Mouse (Mus musculus) R1 (cell line): ENCODE results near the gene Urad.
A peak's percentile ranks its signal among the peaks of the same experiment; 100 is the strongest.

Experiments used
- DNase-seq: peaks from one replicate; pipeline ENCODE4 v3.0.0-alpha.2; 2018; ENCODE audit warnings: low read depth, low spot score

The Urad gene

DNA sequence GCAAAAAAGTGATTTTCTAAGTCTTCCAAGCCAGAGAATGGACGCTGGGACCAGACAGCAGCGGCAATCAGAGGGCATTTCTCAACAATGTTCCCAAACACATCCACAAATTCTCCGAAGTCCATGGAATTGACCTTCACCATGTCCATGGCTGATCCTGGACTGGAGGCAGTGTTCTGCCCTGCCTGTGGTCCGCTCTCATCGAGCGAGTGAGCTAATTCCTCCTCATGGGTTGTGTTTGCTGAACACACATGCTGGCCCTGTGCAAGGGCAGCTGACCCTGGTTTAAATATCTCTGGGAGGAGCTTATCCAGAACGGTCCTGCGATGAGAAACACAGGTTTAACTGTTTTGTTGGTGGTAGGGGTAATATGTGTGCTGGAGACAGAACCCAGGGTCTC is at the start of gene Urad:
TSS of gene Urad (minus strand) at position 258 of the 400 bp plus-strand sequence.
- DNase-seq, result no peak

GRCm38 (mm10) chr5:147370276-147370675 is 48.0 kb upstream of the Urad start:
- DNase-seq, result no peak

GRCm38 (mm10) chr5:147368221-147368620 is 46.0 kb upstream of the Urad start:
- DNase-seq, result no peak

GRCm38 (mm10) chr5:147365995-147366765 is 43.9 kb upstream of the Urad start:
- DNase-seq, result no peak

GRCm38 (mm10) chr5:147363054-147363453 is 40.8 kb upstream of the Urad start:
- no peak for DNase-seq

- no peak for DNase-seq
Observed at GRCm38 (mm10) chr5:147358481-147358880, 36.2 kb upstream of the Urad start.

GRCm38 (mm10) chr5:147357536-147357935 is 35.3 kb upstream of the Urad start:
- DNase-seq, result peak; percentile 83

DNA sequence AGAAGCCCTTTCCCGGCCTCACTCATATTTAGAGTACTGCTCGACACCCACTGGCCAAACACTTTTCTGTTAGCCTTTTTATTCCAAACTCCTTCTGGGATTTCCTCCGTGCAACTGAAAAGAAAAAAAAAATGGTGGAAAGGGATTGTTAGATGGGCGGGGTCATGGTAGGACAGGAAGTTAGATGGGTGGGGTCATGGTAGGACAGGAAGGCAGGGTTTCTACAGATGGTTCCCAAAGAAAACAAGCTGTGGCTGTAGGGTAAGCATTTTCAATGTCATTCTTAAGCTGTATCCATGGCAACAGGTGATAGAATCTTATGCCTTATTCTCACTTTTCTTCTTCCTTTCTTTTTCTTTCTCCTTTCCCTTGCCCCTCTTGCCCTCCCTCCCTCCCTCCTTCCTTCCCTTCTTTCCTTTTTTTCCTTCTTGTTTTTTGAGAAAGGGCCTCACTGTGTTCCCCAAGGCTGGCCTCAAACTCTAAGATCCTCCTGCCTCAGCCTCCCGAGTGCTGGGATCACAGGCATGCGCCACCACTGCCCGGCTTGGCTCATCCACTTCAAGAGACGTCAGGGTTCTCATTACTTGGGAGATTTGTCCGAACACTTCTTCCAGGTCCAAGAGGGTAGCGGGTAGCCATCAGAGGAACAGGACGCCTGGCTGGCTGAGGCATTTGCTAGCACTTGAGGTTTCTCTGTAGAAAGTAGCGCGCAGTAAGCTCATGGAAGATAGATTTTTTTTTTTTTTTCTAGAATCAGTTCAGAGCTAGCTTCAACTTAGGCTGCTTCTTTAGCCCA is 34.2 kb upstream of the Urad start:
- DNase-seq, result peak; percentile 81

DNA sequence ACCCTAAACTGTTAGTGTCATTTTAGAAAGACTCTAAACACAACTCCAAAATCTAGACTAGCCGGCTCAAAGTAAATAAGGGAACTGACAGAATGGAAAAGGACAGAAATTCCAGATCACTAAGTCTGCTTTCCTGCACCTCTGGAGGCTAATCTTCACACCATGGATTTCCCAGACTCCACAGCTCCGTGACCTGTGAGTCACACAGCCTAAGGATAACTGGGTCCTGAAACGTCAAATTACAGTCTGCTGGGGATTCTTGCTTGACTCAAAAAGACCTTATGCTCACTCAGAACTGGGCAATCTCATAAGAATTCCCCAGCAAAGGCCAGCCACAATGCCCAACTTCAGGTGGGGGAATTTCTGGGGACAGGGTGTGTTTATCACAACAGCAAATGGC is 33.5 kb upstream of the Urad start:
- no peak for DNase-seq

GRCm38 (mm10) chr5:147354985-147355384 is 32.7 kb upstream of the Urad start:
- no peak for DNase-seq

GRCm38 (mm10) chr5:147354161-147354780 is 32.0 kb upstream of the Urad start:
- no peak for DNase-seq

- no peak for DNase-seq
Observed at GRCm38 (mm10) chr5:147351931-147352330, 29.7 kb upstream of the Urad start.

DNA sequence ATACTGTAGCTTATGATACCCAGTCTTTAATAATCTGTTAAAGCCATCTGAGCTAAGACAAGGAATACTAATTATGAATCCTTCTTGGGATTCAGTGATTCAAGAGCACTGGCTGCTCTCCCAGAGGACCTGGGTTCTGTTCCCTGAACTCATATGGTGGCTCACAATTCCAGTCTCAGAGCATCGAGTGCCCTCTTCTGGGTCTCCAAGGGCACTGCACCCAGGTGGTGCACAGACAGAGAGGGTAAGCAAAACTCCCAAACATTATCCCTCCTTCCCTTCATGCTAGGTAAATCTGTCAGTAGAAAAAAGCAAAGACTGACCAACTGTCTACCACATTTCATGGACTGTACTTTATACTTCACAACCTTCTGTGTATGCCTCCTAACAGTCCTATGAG is 23.7 kb upstream of the Urad start:
- peak; percentile 51 for DNase-seq

- DNase-seq, result no peak
Observed at GRCm38 (mm10) chr5:147343904-147344303, 21.7 kb upstream of the Urad start.

DNA sequence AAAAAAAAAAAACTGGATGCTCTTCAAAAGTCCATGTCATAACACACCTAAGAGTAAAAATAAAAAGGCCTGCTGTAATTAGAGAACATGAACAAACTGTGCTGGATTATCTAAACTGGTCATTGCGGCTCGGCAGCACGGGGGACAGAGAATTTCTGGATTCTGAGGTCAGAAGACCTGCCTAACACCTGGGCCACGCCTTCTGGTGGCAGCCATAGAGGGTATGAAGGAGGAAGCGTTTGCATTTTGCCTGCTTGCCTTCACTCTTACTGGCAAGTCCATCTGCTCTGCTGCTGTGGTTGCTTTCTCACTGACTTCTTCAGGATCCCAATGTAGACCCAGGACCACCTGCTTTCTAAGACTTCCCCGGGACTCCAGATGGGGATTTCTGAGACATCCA is 20.7 kb upstream of the Urad start:
- DNase-seq, result no peak

DNA sequence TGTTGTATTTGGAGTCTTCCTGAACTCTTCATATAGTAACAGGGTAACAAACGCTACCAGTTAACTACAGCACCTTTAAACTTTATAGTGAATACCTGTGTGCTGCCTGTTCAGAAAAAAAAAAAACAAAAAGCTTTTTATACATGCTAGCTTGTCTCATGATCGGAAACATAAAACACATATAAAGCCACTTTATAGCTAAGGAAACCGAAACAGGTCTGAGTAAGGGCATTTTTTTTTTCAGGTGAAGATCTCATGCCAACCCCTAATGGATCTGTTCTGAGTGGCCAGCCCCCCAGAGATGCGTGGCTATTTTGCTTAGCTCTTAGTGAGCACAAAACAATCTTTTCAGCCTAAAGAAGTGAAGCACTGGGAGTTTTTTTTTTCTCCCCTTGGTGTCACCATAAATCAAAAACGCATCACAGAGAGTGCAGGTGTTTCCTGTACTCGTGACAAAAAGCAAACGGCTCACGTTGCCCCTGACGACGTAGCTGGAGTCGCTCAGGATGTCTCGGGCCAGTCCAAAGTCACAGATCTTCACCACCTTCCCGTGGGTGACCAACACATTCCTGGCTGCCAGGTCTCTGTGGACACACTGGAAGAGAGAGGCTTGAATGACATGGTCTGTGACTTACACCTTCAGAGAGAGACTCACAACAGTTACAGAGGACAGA is 18.6 kb upstream of the Urad start:
- no peak for DNase-seq

- no peak for DNase-seq
Observed at GRCm38 (mm10) chr5:147339560-147339959, 17.3 kb upstream of the Urad start.

DNA sequence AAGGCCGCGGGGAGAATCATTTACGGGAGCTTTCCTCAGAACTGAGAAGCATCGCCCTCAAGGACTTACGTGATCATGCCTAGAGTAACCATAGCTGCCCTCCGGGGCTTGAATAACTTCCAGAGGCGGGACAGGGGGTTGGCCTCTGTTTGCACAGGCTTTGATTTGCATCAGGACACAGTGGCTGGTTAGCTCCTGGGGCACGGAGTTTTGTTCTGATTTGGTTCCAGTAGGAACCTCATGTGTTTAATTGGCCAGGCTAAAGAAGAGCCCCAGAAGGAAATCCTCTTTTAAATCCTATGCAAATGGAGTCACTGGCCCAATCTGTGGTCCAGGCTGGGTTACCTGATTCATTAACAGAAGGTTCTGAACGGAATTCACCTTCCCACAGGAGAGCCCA is 16.7 kb upstream of the Urad start:
- peak; percentile 50 for DNase-seq

DNA sequence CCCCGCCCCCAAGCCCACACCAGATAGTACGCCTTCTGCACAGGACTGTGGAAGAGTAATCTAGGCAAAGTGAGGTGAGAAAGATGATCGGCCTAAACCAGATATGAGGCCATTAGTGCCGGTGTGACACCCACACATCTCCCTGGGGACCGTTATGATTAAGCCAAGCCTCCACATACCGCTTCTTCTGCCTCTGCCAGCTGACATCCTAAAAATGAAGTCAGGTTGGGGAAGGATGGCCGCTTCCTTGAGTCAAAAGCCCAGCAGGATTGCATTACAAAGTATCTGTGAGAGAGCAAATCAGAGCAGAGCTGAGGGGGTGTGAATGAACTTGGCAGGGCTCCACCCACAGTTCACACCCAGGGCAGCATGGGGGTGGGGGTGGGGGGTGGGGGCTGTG is 10.5 kb upstream of the Urad start:
- no peak for DNase-seq

- DNase-seq, result peak; percentile 83
Observed at GRCm38 (mm10) chr5:147331547-147331946, 9.3 kb upstream of the Urad start.

GRCm38 (mm10) chr5:147329946-147330345 is 7.7 kb upstream of the Urad start:
- no peak for DNase-seq

GRCm38 (mm10) chr5:147327636-147328035 is 5.4 kb upstream of the Urad start:
- peak; percentile 45 for DNase-seq
